Mouse (Mus musculus): ENCODE data around the gene Ndufb5. TPM values are rescaled to one million over a fixed set of nuclear protein-coding genes. Genes with fewer than 3 reads are reported as not detected.

Gene Ndufb5
- 236 and 270 TPM in 2 replicates for polyA plus RNA-seq (2012; rRNA removed)

DNA sequence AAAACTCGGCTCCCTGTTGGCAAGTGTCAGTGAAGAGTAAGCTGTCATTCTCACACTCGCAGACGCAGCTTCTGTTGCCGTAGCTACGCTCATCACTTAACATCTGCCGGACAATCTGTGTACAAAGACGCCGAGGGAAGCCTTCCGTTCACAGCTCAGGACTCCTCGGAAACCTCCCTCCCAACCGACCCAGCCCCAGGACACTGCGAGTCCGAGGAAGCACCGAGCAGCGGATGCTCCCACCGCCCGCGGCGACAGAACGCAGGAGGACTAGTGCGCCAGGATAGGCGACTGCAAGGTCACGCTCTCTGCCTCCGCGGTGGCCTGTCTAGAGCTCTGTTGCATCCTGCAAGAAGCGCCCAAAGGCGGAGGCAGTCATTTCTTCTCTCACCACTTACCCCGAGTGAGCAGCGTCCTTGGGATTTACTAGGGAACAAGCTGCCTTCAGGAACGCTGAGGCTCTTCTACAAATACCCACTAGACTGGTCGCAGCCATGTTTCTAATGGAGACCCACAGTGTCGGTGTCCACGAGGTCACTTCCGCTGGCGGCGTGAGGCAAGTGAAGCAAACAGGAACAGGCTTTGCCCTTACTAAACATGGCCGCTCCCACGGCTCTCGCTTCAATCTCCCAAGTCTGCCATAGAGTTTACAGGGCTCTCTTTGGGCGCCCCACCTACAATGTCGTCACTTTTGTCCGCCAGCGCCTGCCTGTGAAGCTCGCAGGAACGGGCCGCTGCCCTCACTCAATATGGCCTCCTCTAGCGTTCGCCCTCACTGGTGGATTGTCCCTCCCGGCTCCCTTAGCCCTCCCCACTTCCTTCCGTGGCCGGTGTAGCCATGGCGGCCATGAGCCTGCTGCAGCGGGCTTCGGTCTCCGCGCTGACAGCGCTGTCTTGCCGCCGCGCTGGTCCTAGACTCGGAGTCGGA, at the start of gene Ndufb5:
Gene Ndufb5 (plus strand): TSS at position 747 of the 928 bp plus-strand sequence.

DNA sequence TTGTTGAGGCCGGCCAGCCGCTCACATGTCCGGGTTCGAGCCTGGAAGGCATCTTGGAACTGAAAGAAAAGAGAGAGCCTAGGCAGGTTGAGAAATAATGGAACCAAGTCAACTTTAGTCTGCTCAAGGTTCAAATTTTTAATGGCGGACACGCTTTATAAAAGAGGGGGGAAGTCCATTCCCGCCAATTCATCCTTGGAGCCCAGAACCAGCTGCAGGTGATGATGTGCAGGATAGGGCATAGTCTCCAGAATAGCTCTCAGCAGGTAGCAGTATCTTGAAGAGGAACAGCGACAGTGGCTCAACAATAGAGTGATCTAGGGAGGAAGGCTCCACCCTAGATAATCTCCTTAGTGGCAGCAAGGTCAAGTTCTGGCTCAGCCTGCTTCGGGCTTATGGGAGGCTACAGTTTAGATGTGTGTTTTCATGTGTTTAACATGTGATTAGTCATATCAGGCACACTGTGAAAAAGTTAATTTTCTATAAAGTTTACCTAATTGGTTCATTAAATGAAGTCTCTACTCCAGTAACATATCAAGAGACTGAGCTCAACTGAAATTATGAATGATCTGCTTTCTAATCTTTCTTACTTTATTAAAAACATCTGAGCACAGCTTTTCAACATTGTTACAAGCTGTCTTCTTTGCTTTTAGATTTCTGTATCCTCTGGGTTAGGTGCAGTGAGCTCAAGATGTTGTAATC, 31.0 kb upstream of the Ndufb5 start, which contains the start of gene Actl6a:
Gene Actl6a (plus strand): TSS at position 652 of the 702 bp plus-strand sequence.

GRCm38 (mm10) chr3:32737172-32737655, 424 bp downstream of the Ndufb5 start, which contains the start of gene Mrpl47:
Mrpl47 (minus strand) TSS chr3:32737605.

Other genes with a start within 250 kb of the Ndufb5 start
- not detected in 2 replicates for gene Kcnmb3, start 244.8 kb upstream of the Ndufb5 start, polyA plus RNA-seq (2012; rRNA removed)
- gene Zfp639, start 226.7 kb upstream of the Ndufb5 start, polyA plus RNA-seq (2012; rRNA removed), result 63.2 and 64.2 TPM in 2 replicates
- gene Mfn1, start 207.5 kb upstream of the Ndufb5 start, polyA plus RNA-seq (2012; rRNA removed), result 53.0 and 55.3 TPM in 2 replicates
- gene Gnb4, start 120.4 kb upstream of the Ndufb5 start, polyA plus RNA-seq (2012; rRNA removed), result 53.8 and 66.4 TPM in 2 replicates
- 68.8 and 80.0 TPM in 2 replicates for gene Actl6a, start 30.7 kb upstream of the Ndufb5 start, polyA plus RNA-seq (2012; rRNA removed)
- gene Mrpl47, start 615 bp downstream of the Ndufb5 start, polyA plus RNA-seq (2012; rRNA removed), result 20.1 and 20.5 TPM in 2 replicates
- gene Usp13, start 80.6 kb downstream of the Ndufb5 start, polyA plus RNA-seq (2012; rRNA removed), result 5.0 and 5.7 TPM in 2 replicates

All from central nervous system, embryonic 14 days (tissue).